Mouse (Mus musculus) Patski (cell line): ENCODE results near the gene Mrps23. TPM values are rescaled to one million over a fixed set of nuclear protein-coding genes. Genes with fewer than 3 reads are reported as not detected.

Source experiments
- ATAC-seq: fragments of 100-300 bp; one replicate; pipeline ENCODE4 v1.8.0; 2021
- CTCF ChIA-PET: fragments of 350-600 bp; sonication (Branson Sonifier 250); formaldehyde crosslinking; loops from one replicate; lab custom pipeline; 2022; ENCODE audit warnings: inconsistent platforms; lab: Charles Lee
- POLR2A ChIA-PET: fragments of 350-600 bp; sonication (Branson Sonifier 250); formaldehyde crosslinking; loops from one replicate; lab custom pipeline; 2022; ENCODE audit warnings: antibody characterized with exemption, inconsistent platforms; lab: Charles Lee
- DNase-seq: peaks from one replicate; pipeline ENCODE4 v3.0.0-alpha.2; 2011; ENCODE audit warnings: low read depth, low spot score
- H3K27me3 ChIP-seq: fragments of 371-371 bp; one replicate; pipeline ENCODE4 v1.5.1; 2021
- CTCF ChIP-seq: fragments of 100-300 bp; IDR thresholded peaks from one replicate; pipeline ENCODE4 v1.5.1; 2021
- in situ Hi-C: fragments of 300-500 bp; cut with MboI; formaldehyde crosslinking; loops from 3 replicates; pipeline ENCODE4 v1.11.1; 2018; ENCODE audit warnings: low pct_unique_long_range_greater_than_20kb, mixed read lengths
- polyA plus RNA-seq: library from polyadenylated mRNA; unstranded; gene quantifications from one replicate; pipeline ENCODE4 v1.2.3, GENCODE M21; 2021

Mrps23 gene
- polyA plus RNA-seq, 1 experiment from 2014 or later: 105 TPM

DNA sequence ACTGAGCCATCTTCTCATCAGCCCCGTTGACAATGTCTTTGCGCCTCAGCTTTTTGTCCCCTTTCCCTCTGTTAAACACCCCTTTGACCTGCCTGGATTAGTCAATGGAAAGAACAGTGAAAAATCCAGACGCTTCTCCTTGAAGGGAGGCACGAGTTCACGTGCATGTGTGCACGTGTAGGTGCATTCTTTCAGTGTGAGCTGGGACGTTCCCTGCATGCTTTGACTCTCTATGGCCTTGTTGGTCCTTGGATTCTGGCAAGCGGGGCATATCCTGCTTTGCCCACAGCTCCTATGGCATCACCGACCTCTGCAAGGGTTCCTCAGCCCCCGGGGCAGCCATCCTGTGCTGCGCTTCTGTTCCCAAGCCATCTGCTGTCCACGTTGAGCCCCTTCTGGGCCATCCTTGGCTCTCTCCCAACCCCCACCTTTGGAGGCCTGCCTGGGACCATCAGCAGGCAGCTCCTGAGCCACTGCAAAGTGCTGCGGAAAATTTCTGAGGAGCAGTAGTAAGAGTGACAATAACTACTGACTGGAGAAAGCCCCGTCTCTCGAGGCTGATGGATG, 32.2 kb upstream of the Mrps23 start:
- no peak for TF ChIP-seq CTCF
- ChIA-PET CTCF (interaction anchor here (0.7 to 1.5 kb wide), 3 partner anchors 72 to 113 kb away, joined by 3 to 4 read pairs (median 3); no protein-coding TSS in a partner anchor), POLR2A (interaction anchor here (1.0 to 1.4 kb wide), 3 partner anchors 9 to 33 kb away, joined by 3 to 6 read pairs (median 4); no protein-coding TSS in a partner anchor)
- DNase-seq: no peak
- ATAC-seq: no peak
- in situ Hi-C loops: no loop called here
- no peaks in the 10 kb centered on the region for H3K27me3 ChIP-seq

DNA sequence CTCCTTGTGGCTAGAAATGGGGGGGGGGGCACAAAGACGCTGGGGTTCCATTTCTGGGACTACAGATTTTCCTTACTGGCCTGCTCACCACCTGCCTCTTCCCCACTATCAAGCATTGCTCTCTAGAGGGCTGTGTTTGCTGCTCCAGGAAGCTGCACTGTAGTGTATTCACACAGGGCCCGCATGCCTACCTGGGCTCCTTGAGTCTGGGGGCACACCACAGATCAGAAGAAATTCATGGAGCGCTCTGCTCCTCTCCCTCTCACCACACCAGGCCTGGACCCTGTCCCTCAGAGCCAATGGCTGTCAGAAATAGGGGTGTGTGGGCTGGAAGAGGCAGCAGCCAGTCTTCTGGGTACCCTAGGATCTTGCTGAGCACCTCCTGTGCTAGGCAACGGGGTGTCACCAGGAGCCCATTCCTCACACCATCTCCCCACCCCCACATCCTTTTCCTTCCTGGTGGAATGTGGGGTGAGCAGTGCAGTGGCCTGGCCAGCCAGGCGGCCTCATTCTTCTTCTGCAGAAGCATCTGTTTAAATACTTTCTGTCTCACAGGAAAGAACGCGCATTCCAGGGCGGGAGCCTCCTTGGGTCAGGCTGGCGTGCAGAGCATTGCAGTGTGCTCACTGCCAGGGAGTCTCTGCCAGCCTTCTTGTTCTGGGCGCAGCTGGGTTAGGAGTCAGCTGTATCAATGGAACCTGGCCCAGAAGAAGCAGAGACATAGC, 31.4 kb upstream of the Mrps23 start:
- H3K27me3 ChIP-seq: no peaks in the 10 kb centered on the region
- TF ChIP-seq CTCF: no peak
- no peak for DNase-seq
- in situ Hi-C loops: no loop called here
- peak; percentile 69 for ATAC-seq
- ChIA-PET POLR2A (interaction anchor here (0.6 to 1.4 kb wide), 7 partner anchors 8 to 582 kb away, joined by 3 to 6 read pairs (median 3); no protein-coding TSS in a partner anchor), CTCF (interaction anchor here (0.7 to 1.6 kb wide), 4 partner anchors 22 to 114 kb away, joined by 3 to 4 read pairs (median 3); no protein-coding TSS in a partner anchor)

DNA sequence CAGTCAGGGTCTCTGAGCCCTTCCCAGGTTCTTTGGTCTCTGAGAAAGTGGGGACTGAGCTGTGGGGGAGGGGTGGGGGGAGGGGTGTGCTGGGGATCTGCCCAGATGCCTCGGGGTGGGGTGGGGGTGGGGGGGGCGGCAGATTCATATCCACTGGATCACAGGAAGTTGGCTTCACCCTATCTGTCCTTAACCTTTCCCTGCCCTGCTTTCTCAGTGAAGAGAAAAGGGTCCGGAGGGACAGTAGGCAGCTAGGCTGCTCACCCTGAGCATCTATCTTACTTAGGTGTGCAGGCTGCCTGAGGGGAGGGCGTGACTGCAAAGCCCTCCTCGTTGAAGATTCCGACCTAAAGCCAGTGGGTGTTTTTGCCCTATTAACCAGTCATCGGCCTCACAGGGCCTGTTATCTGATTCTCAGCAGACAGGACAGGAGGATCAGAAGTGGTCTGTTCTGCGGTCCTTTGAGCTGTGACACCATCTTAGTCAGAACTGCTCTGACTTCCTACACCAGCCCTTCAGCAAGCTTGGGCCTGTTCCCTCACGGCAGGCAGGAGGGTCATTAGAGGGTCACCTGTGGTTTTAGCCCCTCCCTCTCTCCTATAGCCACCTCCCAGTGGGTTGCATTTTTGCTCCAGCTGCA, 30.7 kb upstream of the Mrps23 start:
- DNase-seq (no peak), ATAC-seq (peak; percentile 47)
- ChIA-PET CTCF (interaction anchor here (1.1 to 1.6 kb wide), 2 partner anchors 12 to 21 kb away, joined by 3 to 4 read pairs; no protein-coding TSS in a partner anchor), POLR2A (interaction anchor here (0.6 to 1.3 kb wide), 4 partner anchors 13 to 582 kb away, joined by 3 to 6 read pairs (median 3); no protein-coding TSS in a partner anchor)
- no peak for TF ChIP-seq CTCF
- no peaks in the 10 kb centered on the region for H3K27me3 ChIP-seq
- in situ Hi-C loops: no loop called here

DNA sequence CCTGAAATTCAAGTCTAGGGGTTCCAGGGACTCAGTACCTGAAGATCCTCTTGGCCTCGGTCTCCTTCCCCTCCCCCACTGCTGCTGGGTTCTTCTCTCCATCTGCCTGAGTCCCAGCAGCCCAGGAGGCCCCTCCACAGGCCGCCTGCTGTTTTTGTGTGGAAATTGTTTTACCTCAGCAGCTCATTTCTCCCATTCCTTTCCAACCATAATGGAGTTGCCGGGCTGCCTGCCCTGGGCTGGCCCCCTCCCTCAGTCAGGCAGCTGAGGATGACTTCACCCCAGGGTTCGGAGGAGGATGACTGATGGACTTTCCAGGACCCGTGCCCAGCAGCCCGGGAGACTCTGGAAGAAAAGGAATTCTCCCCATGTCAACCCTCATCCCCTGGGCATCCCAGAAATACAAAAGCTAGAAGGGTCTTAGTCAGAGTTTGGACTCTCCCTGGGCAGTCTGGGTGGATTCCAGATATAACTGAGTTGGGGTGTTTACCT, 23.7 kb upstream of the Mrps23 start:
- POLR2A ChIA-PET: interaction anchor here (0.6 to 2.2 kb wide), 7 partner anchors 9 to 113 kb away, joined by 3 to 10 read pairs (median 6); partner anchors contain the start of gene Vezf1
- peak; percentile 94 for DNase-seq

DNA sequence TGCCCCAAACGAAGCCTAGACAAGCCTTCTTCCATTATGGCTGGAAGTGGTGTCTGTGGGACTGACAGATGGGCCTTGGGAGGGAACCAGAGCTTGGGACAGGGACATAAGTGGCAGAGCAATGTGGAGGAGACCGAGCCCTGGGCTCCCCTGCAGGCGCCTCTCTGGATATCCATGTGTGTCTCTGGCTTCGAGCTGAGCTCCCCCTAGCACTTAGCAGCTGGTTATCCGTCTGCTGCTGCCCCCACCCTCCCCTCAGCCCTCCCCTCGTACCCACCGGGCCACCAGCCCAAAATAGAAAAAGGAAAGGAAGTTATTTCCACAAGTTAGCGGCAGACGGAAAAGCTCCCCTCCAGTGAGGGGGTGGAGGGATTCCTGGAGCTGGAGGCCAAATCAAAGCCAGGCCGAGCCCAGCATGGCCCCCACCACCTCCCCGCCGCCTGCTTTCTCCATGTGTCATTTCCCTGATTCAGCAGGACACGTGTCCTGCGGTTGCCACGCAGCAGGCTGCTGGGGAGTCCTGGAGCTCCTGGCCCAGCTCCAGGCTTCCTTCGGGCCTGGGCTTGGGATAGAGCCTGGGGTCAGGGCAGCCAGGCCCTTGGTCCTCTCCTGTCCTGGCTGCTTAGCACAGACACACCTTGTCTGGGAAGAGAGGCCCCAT, 23.1 kb upstream of the Mrps23 start:
- POLR2A ChIA-PET: interaction anchor here (0.6 to 2.2 kb wide), 7 partner anchors 9 to 113 kb away, joined by 3 to 10 read pairs (median 6); partner anchors contain the start of gene Vezf1
- in situ Hi-C loops: no loop called here
- CTCF ChIA-PET: interaction anchor here (0.7 to 4.4 kb wide), 8 partner anchors 16 to 206 kb away, joined by 3 to 20 read pairs (median 4); no protein-coding TSS in a partner anchor
- DNase-seq: peak; percentile 89
- ATAC-seq: peak; percentile 75
- H3K27me3 ChIP-seq: no peaks in the 10 kb centered on the region
- no peak for TF ChIP-seq CTCF

More for the DNA sequence above, 23.7 kb upstream of the Mrps23 start:
- CTCF ChIA-PET: interaction anchor here (0.9 to 4.4 kb wide), 8 partner anchors 17 to 123 kb away, joined by 3 to 20 read pairs (median 4); no protein-coding TSS in a partner anchor
- H3K27me3 ChIP-seq: no peaks in the 10 kb centered on the region
- in situ Hi-C loops: no loop called here
- TF ChIP-seq CTCF: no peak
- peak; percentile 66 for ATAC-seq

DNA sequence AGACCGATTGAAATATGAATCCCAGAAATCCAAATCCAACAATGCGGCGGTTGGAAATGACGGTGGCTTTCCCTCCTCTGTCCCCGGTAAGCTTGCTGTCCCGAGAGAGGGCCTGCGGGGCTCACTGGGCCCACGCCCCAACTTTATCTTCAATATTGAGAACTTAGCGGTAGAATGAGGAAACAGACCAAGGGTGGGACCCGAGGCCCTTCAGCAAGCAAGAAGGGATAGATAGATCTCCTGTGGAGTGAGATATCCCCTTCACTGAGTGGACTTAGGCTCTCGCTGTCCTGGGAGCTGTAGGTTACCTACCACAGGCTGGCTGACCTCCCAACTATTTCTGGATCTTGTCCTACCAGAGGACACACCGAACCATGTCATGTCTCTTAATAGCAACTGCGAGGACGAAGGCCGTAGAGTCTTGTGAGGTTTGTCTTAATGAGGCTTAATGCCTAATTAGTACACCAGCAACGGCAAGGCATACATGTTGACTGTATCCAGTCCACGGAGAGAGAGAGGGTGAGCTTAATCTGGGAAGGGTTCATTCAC, 19.5 kb upstream of the Mrps23 start:
- ChIA-PET CTCF (interaction anchor here (1.3 to 1.6 kb wide), 2 partner anchors 123 to 130 kb away, joined by 3 read pairs; no protein-coding TSS in a partner anchor), POLR2A (no interaction called here)
- DNase-seq (no peak), ATAC-seq (no peak)
- H3K27me3 ChIP-seq: no peaks in the 10 kb centered on the region
- TF ChIP-seq CTCF: no peak
- in situ Hi-C loops: no loop called here

DNA sequence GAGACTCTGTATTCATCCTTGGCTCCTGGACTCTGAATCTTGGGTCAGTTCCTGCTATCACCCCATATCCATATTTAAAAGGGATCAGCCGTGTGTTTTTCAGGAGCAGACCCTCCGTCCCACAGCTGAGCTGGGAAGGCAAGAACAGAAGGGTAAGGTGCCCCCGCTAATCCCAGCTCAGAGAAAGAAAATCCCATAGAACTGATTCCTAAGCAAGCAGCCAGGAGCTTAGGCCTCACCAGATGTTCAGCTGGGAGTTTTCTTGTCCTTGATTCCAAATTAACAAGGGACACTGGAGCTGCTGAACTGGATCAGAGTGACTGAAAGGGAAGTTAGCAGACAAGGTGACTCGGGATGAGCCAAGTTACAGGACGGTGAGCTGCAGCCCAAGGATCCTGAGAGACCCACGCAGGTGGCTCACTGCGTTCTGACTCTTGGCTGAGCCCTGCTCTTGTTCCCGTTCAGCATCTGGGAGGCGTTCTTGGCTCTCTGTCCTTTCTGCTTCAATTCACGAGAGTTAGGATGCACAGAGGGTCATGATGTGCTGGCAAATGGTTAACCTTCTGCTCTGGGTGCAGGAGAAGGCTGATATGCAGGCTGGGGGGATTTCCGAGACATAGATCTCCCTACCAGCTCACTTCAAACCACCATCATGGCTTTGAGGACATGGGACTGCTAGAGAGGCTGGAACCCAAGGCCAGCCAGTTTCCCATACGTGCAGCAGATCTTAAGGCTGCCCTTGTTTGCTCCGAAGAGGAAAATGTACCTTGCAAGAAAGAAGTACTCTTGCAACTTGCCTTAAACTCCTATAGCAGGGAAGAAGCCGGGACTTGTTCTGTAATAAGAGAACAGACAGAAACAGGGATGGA, 17.9 kb upstream of the Mrps23 start:
- POLR2A ChIA-PET: interaction anchor here (1.3 to 1.6 kb wide), 4 partner anchors 8 to 124 kb away, joined by 3 to 6 read pairs (median 4); no protein-coding TSS in a partner anchor
- in situ Hi-C loops: no loop called here

DNA sequence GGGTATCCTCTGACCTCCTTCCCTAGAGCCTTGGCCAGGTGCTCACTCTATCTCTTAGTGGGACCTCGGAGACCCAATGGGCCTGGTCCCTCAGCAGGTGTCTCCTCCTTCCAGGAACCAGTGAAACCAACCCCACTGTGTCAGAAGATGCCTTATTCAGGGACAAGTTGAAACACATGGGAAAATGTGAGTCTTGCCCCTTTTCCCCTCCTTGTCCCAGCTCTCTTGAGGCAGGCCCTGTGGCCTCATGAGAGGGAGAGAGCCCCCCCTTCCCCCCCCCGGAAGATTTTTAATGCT, 17.3 kb upstream of the Mrps23 start:
- POLR2A ChIA-PET: interaction anchor here (1.3 to 1.6 kb wide), 4 partner anchors 9 to 125 kb away, joined by 3 to 6 read pairs (median 4); no protein-coding TSS in a partner anchor
- in situ Hi-C loops: no loop called here
- ATAC-seq (no peak), DNase-seq (no peak)
- no peaks in the 10 kb centered on the region for H3K27me3 ChIP-seq
- CTCF ChIA-PET: interaction anchor here (0.7 to 1.9 kb wide), 3 partner anchors 9 to 25 kb away, joined by 3 to 6 read pairs (median 4); no protein-coding TSS in a partner anchor
- no peak for TF ChIP-seq CTCF

More for the DNA sequence above, 17.9 kb upstream of the Mrps23 start:
- no peak for ATAC-seq
- CTCF ChIA-PET: interaction anchor here (0.7 to 1.9 kb wide), 4 partner anchors 9 to 127 kb away, joined by 3 to 6 read pairs (median 4); no protein-coding TSS in a partner anchor
- DNase-seq: no peak
- TF ChIP-seq CTCF: no peak
- no peaks in the 10 kb centered on the region for H3K27me3 ChIP-seq
